In genomic region chr6:22206630-22207293, GRCm38 (mm10) we compare ENCODE assay signal across 11 mouse cellular contexts.
A peak's percentile ranks its signal among the peaks of the same experiment; 100 is the strongest.
DNase-seq lines count a peak whose midpoint lies in the region; ATAC-seq and TF ChIP-seq lines count a peak whose summit lies in the region.
"Had no signal": no experiment of that assay in that cellular context is flagged by ENCODE, and none has a peak within 500 bp of the region (broad histone marks: within the 10 kb centered on the region; RNA-seq: fewer than 3 reads in every experiment).

No protein-coding gene starts in this region.

- H3K4me3 ChIP-seq in embryonic facial prominence, embryonic 13.5 days, result no peak overlapping the region
- no peak overlapping the region for H3K4me3 ChIP-seq in embryonic facial prominence, embryonic 10.5 days
- H3K4me3 ChIP-seq in lung, adult 2 months (replicated peaks; ENCODE audit: extremely low read depth, low read depth, low read length), result no peak overlapping the region
- H3K4me3 ChIP-seq in heart, embryonic 11.5 days (ENCODE audit: low read depth, low read length), result no peak overlapping the region
- H3K4me3 ChIP-seq: limb, embryonic 13.5 days had no signal

- DNase-seq in embryonic facial prominence, embryonic 10.5 days (ENCODE audit: low spot score), result no peak
- peak; percentile 6 to 31 for DNase-seq in lung, adult 18-20 months
- DNase-seq in lung, adult 2 months, result no peak
- DNase-seq in layer of hippocampus, adult 9-11 months, result peak; percentile 74
- DNase-seq in retina, embryonic 14.5 days (ENCODE audit: low spot score), result peak; percentile 30
- no peak for DNase-seq in cerebellum, adult 11 months
- DNase-seq: adrenal gland, adult 8-10 months; kidney, postnatal 10 days had no signal

- no peak for ATAC-seq in embryonic facial prominence, embryonic 13.5 days (ENCODE audit: insufficient number of reproducible peaks, insufficient read depth, low FRiP score, low TSS enrichment, low read depth)
- ATAC-seq in heart, embryonic 11.5 days (replicated peaks; ENCODE audit: insufficient number of reproducible peaks, low FRiP score, low TSS enrichment), result no peak

- H3K27ac ChIP-seq in embryonic facial prominence, embryonic 13.5 days, result peak overlapping the region; percentile 39; the same call in 1 of the 2 replicates
- H3K27ac ChIP-seq in embryonic facial prominence, embryonic 10.5 days (replicated peaks), result no peak overlapping the region
- H3K27ac ChIP-seq in heart, embryonic 11.5 days (ENCODE audit: low read depth, low read length), result no peak overlapping the region
- H3K27ac ChIP-seq: limb, embryonic 13.5 days had no signal

- H3K4me2 ChIP-seq in embryonic facial prominence, embryonic 13.5 days, result peak overlapping the region; percentile 46; the same call in 1 of the 2 replicates
- H3K4me2 ChIP-seq in heart, embryonic 11.5 days, result no peak overlapping the region

- TF ChIP-seq POLR2A in lung, adult 2 months (IDR thresholded peaks at IDR 0.05; ENCODE audit: borderline replicate concordance, extremely low read depth, low read depth, low read length), result no peak

- no peaks in the 10 kb centered on the region for H3K27me3 ChIP-seq in embryonic facial prominence, embryonic 13.5 days
- H3K27me3 ChIP-seq in embryonic facial prominence, embryonic 10.5 days (replicated peaks; ENCODE audit: low read depth, poor library complexity, severe bottlenecking), result no peaks in the 10 kb centered on the region
- H3K27me3 ChIP-seq in heart, embryonic 11.5 days (ENCODE audit: control insufficient read depth, insufficient read depth, low read length), result no peaks in the 10 kb centered on the region
- H3K27me3 ChIP-seq: limb, embryonic 13.5 days had no signal

- no peaks in the 10 kb centered on the region for H3K36me3 ChIP-seq in embryonic facial prominence, embryonic 13.5 days
- H3K36me3 ChIP-seq in embryonic facial prominence, embryonic 10.5 days (replicated peaks), result no peaks in the 10 kb centered on the region
- no peaks in the 10 kb centered on the region for H3K36me3 ChIP-seq in heart, embryonic 11.5 days (ENCODE audit: control insufficient read depth, insufficient read depth, low read length)
- H3K36me3 ChIP-seq: limb, embryonic 13.5 days had no signal

- H3K4me1 ChIP-seq in embryonic facial prominence, embryonic 13.5 days, result peaks cover 30% of the 10 kb centered on the region
- peaks cover 21% of the 10 kb centered on the region for H3K4me1 ChIP-seq in embryonic facial prominence, embryonic 10.5 days
- H3K4me1 ChIP-seq in lung, adult 2 months (ENCODE audit: control insufficient read depth, insufficient read depth, low read length), result no peaks in the 10 kb centered on the region; the same call in 1 of the 2 replicates
- no peaks in the 10 kb centered on the region for H3K4me1 ChIP-seq in heart, embryonic 11.5 days (ENCODE audit: control insufficient read depth, insufficient read depth, low read length)

- 56% methylated on average over 6 of the region's 6 CpGs for WGBS in embryonic facial prominence, embryonic 13.5 days
- 67% methylated on average over 6 of the region's 6 CpGs for WGBS in embryonic facial prominence, embryonic 10.5 days
- WGBS in lung, adult 2 months, result 57% methylated on average over 6 of the region's 6 CpGs
- WGBS in heart, embryonic 11.5 days (ENCODE audit: insufficient replicate concordance), result 72% methylated on average over 6 of the region's 6 CpGs

- no peak for TF ChIP-seq CTCF in lung, adult 2 months (IDR thresholded peaks at IDR 0.05; ENCODE audit: insufficient read depth, low read length)

- H3K9me3 ChIP-seq in embryonic facial prominence, embryonic 13.5 days, result no peaks in the 10 kb centered on the region
- no peaks in the 10 kb centered on the region for H3K9me3 ChIP-seq in embryonic facial prominence, embryonic 10.5 days
- no peaks in the 10 kb centered on the region for H3K9me3 ChIP-seq in heart, embryonic 11.5 days (replicated peaks; ENCODE audit: control insufficient read depth, low read length)
- H3K9me3 ChIP-seq: limb, embryonic 13.5 days had no signal

- no peak overlapping the region for H3K9ac ChIP-seq in embryonic facial prominence, embryonic 13.5 days
- H3K9ac ChIP-seq in heart, embryonic 11.5 days (ENCODE audit: low read depth, low read length), result no peak overlapping the region
- H3K9ac ChIP-seq: limb, embryonic 13.5 days had no signal

Comparison
In these comparisons a context has a peak if more than half of its experiments do, and no peak if none do; other contexts are left out.
1. DNase-seq: peak in lung, adult 18-20 months (2 of 2), layer of hippocampus, adult 9-11 months (single experiment) and retina, embryonic 14.5 days (single experiment); none in embryonic facial prominence, embryonic 10.5 days (single experiment), lung, adult 2 months (single experiment) and cerebellum, adult 11 months (single experiment).